Mouse (Mus musculus): Measurements from ENCODE around the gene Rnf31.

- TF ChIP-seq POLR2A (IDR thresholded peaks at IDR 0.05; ENCODE audit: extremely low read depth, insufficient read depth, low read length) (no peak), CTCF (IDR thresholded peaks at IDR 0.05; ENCODE audit: low read depth, low read length) (no peak)
Observed at GRCm38 (mm10) chr14:55584303-55584701, 7.2 kb upstream of the Rnf31 start.

Data from liver, adult 2 months (tissue).